Mouse (Mus musculus): ENCODE measurements around the gene Plekhh3. TPM values are rescaled to one million over a fixed set of nuclear protein-coding genes. Genes with fewer than 3 reads are reported as not detected.

Gene Plekhh3
- polyA plus RNA-seq, 1 experiment from 2014 or later, result 9.2 TPM

DNA sequence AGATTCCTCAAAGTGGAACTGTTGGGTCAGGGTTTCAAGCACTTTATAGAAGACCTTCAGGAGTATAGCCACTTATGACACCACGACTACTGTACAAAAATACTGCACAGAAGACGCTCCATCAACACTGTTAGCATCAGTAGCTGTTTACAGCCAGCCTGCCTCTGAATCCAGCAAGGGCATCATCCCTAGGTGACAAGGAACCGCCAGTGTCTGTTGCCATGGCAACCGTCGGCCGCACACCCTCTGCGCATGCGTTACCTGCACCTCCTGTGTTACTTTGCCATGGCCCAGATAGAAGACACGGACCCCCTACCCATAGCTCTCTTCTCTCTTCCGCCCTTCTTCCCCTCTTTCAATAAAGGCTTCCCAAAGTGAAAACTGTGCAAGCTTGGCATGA lies 24.8 kb downstream of the Plekhh3 start:
- no peak overlapping the region for H3K9ac ChIP-seq (ENCODE audit: low read depth, low read length)
- no peak overlapping the region for H3K4me3 ChIP-seq (ENCODE audit: low read length)
- H3K4me1 ChIP-seq (ENCODE audit: control insufficient read depth, insufficient read depth, low read length), result peaks cover 20% of the 10 kb centered on the region
- no peak for ATAC-seq
- no peak overlapping the region for H3K4me2 ChIP-seq (ENCODE audit: low read depth, low read length)
- 34% methylated on average over 10 of the region's 10 CpGs for WGBS
- H3K27ac ChIP-seq (ENCODE audit: low read length), result no peak overlapping the region
- no peaks in the 10 kb centered on the region for H3K27me3 ChIP-seq (replicated peaks; ENCODE audit: control insufficient read depth, insufficient read depth, low read length)
- H3K36me3 ChIP-seq (ENCODE audit: control insufficient read depth, insufficient read depth, low read length), result no peaks in the 10 kb centered on the region
- no peaks in the 10 kb centered on the region for H3K9me3 ChIP-seq (ENCODE audit: control insufficient read depth, low read length)

DNA sequence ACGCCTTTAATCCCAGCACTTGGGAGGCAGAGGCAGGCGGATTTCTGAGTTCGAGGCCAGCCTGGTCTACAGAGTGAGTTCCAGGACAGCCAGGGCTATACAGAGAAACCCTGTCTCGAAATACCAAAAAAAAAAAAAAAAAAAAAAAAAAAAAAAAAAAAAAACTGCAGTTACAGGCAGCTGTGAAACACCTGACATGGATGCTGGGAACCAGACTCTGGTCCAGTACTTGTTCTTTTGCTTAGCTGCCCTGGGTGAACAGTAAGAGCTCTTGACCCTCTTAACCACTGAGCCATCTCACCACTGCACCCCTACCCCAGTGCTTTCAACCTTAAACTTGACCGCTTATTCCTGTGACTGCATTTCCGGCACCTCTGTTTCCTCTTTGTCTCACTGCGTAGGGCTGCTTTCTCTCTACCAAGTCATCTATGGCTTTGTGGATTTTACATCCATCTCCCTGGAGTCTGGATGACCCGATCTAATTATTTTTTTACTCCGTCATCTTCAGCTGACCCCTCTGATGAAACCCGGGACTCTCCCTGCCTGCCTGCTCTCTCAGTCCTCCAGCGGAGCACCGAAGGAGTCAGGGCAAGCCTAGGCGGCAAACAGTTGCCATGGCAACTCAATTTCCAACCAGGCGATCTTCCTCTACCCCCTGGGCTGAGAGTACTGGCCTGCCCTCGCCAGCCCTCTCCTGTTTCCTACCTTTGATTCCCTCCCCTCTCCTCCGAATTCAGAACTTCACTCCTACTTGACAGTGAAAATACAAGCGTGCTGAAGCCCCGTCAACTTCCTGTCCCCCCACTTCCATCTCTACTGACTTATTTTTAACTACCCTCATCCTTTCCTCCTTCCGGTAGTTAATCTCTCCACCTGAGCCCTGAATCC lies 27.6 kb downstream of the Plekhh3 start:
- WGBS, result 25% methylated on average over 18 of the region's 19 CpGs
- Histone ChIP-seq H3K9me3 (ENCODE audit: control insufficient read depth, low read length) (no peaks in the 10 kb centered on the region), H3K4me2 (ENCODE audit: low read depth, low read length) (peak overlapping the region; percentile 52), H3K9ac (ENCODE audit: low read depth, low read length) (peak overlapping the region; percentile 48), H3K27me3 (replicated peaks; ENCODE audit: control insufficient read depth, insufficient read depth, low read length) (no peaks in the 10 kb centered on the region), H3K4me3 (ENCODE audit: low read length) (peak overlapping the region; percentile 29), H3K4me1 (ENCODE audit: control insufficient read depth, insufficient read depth, low read length) (peaks cover 16% of the 10 kb centered on the region), H3K27ac (ENCODE audit: low read length) (no peak overlapping the region), H3K36me3 (ENCODE audit: control insufficient read depth, insufficient read depth, low read length) (no peaks in the 10 kb centered on the region)
- 0 out of 2 replicates have a peak, but pooled peaks have one; percentile 44 for ATAC-seq

GRCm38 (mm10) chr11:101142215-101142967 lies 28.8 kb downstream of the Plekhh3 start:
- Histone ChIP-seq H3K9ac (ENCODE audit: low read depth, low read length) (no peak overlapping the region), H3K4me2 (ENCODE audit: low read depth, low read length) (no peak overlapping the region), H3K36me3 (ENCODE audit: control insufficient read depth, insufficient read depth, low read length) (no peaks in the 10 kb centered on the region), H3K4me3 (ENCODE audit: low read length) (no peak overlapping the region), H3K27ac (ENCODE audit: low read length) (no peak overlapping the region), H3K9me3 (ENCODE audit: control insufficient read depth, low read length) (no peaks in the 10 kb centered on the region), H3K27me3 (replicated peaks; ENCODE audit: control insufficient read depth, insufficient read depth, low read length) (no peaks in the 10 kb centered on the region), H3K4me1 (ENCODE audit: control insufficient read depth, insufficient read depth, low read length) (peaks cover 17% of the 10 kb centered on the region)
- 86% methylated on average over 10 of the region's 10 CpGs for WGBS
- no peak for ATAC-seq

DNA sequence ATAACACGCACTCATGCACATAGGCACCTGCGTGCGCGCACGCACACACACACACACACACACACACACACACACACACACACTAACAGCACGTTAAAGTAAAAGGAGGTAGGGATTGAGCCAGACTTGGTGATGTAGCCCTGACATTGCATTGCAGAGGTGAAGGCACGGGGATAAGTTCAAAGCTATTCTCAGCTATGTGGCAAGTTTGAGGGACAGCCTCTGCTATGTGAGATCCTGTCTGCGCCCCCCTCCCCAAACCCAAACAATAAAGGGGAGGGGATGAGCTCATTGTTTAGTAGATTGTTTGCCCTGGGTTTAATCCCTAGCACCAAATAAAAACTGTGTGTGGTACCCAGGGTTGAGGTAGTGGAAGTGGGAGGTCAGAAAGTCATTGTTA lies 30.1 kb downstream of the Plekhh3 start:
- no peaks in the 10 kb centered on the region for H3K27me3 ChIP-seq (replicated peaks; ENCODE audit: control insufficient read depth, insufficient read depth, low read length)
- H3K9ac ChIP-seq (ENCODE audit: low read depth, low read length), result no peak overlapping the region
- peaks cover 17% of the 10 kb centered on the region for H3K4me1 ChIP-seq (ENCODE audit: control insufficient read depth, insufficient read depth, low read length)
- no peak overlapping the region for H3K4me2 ChIP-seq (ENCODE audit: low read depth, low read length)
- H3K9me3 ChIP-seq (ENCODE audit: control insufficient read depth, low read length), result no peaks in the 10 kb centered on the region
- 83% methylated on average over 8 of the region's 8 CpGs for WGBS
- no peak overlapping the region for H3K4me3 ChIP-seq (ENCODE audit: low read length)
- H3K36me3 ChIP-seq (ENCODE audit: control insufficient read depth, insufficient read depth, low read length), result no peaks in the 10 kb centered on the region
- H3K27ac ChIP-seq (ENCODE audit: low read length), result no peak overlapping the region
- ATAC-seq, result no peak

- H3K4me2 ChIP-seq (ENCODE audit: low read depth, low read length), result peak overlapping the region; percentile 63
- no peaks in the 10 kb centered on the region for H3K36me3 ChIP-seq (ENCODE audit: control insufficient read depth, insufficient read depth, low read length)
- ATAC-seq, result no peak
- no peaks in the 10 kb centered on the region for H3K27me3 ChIP-seq (replicated peaks; ENCODE audit: control insufficient read depth, insufficient read depth, low read length)
- H3K9me3 ChIP-seq (ENCODE audit: control insufficient read depth, low read length), result no peaks in the 10 kb centered on the region
- H3K4me1 ChIP-seq (ENCODE audit: control insufficient read depth, insufficient read depth, low read length), result peaks cover 17% of the 10 kb centered on the region
- peak overlapping the region; percentile 35 for H3K4me3 ChIP-seq (ENCODE audit: low read length)
- no peak overlapping the region for H3K27ac ChIP-seq (ENCODE audit: low read length)
- WGBS, result 27% methylated on average over 27 of the region's 27 CpGs
- peak overlapping the region; percentile 50 for H3K9ac ChIP-seq (ENCODE audit: low read depth, low read length)
These were observed 30.9 kb downstream of the Plekhh3 start for GRCm38 (mm10) chr11:101140164-101140819.

- H3K4me2 ChIP-seq (ENCODE audit: low read depth, low read length), result peak overlapping the region; percentile 44
- H3K36me3 ChIP-seq (ENCODE audit: control insufficient read depth, insufficient read depth, low read length), result no peaks in the 10 kb centered on the region
- peak overlapping the region; percentile 15 for H3K9ac ChIP-seq (ENCODE audit: low read depth, low read length)
- peak overlapping the region; percentile 12; the same call in 1 of the 2 replicates for H3K4me3 ChIP-seq (ENCODE audit: low read length)
- H3K4me1 ChIP-seq (ENCODE audit: control insufficient read depth, insufficient read depth, low read length), result peaks cover 13% of the 10 kb centered on the region
- no peaks in the 10 kb centered on the region for H3K9me3 ChIP-seq (ENCODE audit: control insufficient read depth, low read length)
- H3K27ac ChIP-seq (ENCODE audit: low read length), result no peak overlapping the region
- WGBS, result 25% methylated on average over 15 of the region's 15 CpGs
- no peaks in the 10 kb centered on the region for H3K27me3 ChIP-seq (replicated peaks; ENCODE audit: control insufficient read depth, insufficient read depth, low read length)
- ATAC-seq, result peak; percentile 53
These were observed 32.5 kb downstream of the Plekhh3 start for GRCm38 (mm10) chr11:101138536-101139181.

DNA sequence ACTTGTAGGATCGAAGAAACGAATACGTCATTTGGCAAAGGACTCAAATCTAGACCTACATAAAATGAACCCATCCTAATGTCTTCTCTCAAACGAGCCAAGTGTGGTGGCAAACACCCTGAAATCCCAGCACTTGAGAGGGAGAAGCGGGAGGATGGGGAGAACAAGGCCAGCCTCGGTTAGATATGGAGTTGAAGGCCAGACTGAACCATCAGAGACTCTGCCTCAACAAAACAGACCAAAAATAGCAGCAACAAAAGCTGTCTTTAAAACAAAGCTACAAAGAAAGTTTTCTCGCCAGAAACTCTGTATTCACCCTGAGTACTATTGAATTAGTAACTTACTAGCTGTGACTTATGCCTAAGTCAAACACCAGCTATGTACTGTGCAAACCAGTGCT lies 34.2 kb downstream of the Plekhh3 start:
- Histone ChIP-seq H3K9ac (ENCODE audit: low read depth, low read length) (no peak overlapping the region), H3K4me2 (ENCODE audit: low read depth, low read length) (no peak overlapping the region), H3K4me1 (ENCODE audit: control insufficient read depth, insufficient read depth, low read length) (peaks cover 10% of the 10 kb centered on the region; the same call in 1 of the 2 replicates), H3K4me3 (ENCODE audit: low read length) (no peak overlapping the region), H3K9me3 (ENCODE audit: control insufficient read depth, low read length) (no peaks in the 10 kb centered on the region), H3K27ac (ENCODE audit: low read length) (no peak overlapping the region), H3K27me3 (replicated peaks; ENCODE audit: control insufficient read depth, insufficient read depth, low read length) (no peaks in the 10 kb centered on the region), H3K36me3 (ENCODE audit: control insufficient read depth, insufficient read depth, low read length) (no peaks in the 10 kb centered on the region)
- WGBS, result 77% methylated on average over 7 of the region's 7 CpGs
- no peak for ATAC-seq

DNA sequence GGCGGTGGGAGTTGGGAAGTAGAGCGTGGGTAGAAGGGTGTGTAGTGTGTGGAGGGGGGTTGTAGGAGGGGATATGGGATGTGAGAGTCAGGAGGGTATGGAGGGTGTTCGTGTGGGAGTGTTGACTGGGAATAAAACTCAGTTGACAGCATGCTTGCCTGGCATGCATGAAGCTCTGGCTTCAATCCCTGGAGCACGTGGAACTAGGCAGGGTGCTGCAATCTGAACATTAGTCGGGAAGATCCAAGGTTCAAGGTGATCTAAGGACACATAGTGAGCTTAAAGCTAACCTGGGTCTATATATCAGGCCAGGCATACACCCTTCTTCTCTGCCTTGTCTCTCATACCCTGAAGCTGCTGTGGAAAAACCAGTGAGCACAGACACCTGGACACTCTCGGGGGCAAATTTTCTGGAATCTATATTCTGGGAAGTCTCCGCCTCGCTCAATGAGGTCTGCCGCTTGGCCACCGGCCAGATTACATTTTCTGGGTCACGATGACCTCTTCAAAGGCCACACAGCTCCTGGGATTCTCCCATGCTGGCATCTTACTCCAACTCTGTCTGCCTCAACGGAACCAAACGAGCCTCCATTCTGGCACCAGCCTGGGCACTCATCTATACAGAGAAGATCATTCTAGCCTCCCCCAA lies 36.8 kb downstream of the Plekhh3 start:
- Histone ChIP-seq H3K9ac (ENCODE audit: low read depth, low read length) (no peak overlapping the region), H3K36me3 (ENCODE audit: control insufficient read depth, insufficient read depth, low read length) (no peaks in the 10 kb centered on the region), H3K4me3 (ENCODE audit: low read length) (no peak overlapping the region), H3K27ac (ENCODE audit: low read length) (no peak overlapping the region), H3K9me3 (ENCODE audit: control insufficient read depth, low read length) (no peaks in the 10 kb centered on the region), H3K4me1 (ENCODE audit: control insufficient read depth, insufficient read depth, low read length) (peaks cover 10% of the 10 kb centered on the region; the same call in 1 of the 2 replicates), H3K27me3 (replicated peaks; ENCODE audit: control insufficient read depth, insufficient read depth, low read length) (no peaks in the 10 kb centered on the region), H3K4me2 (ENCODE audit: low read depth, low read length) (no peak overlapping the region)
- no peak for ATAC-seq
- WGBS, result 76% methylated on average over 13 of the region's 13 CpGs

All from intestine, embryonic 16.5 days (tissue).